Mouse (Mus musculus) right cerebral cortex, adult 18-20 months (tissue): ENCODE results near the gene Slc41a3.
"Not testable (repeated sequence)": the region's sequence is repeated elsewhere in the genome, so short reads cannot be mapped to it uniquely, and the experiment has no call there.

Experiments used
- DNase-seq: peaks from one replicate; pipeline ENCODE4 v3.0.0; 2022; ENCODE audit warnings: mixed read lengths

Slc41a3 gene

GRCm38 (mm10) chr6:90625207-90625994 lies 20.9 kb downstream of the Slc41a3 start:
- DNase-seq, result no peak

DNA sequence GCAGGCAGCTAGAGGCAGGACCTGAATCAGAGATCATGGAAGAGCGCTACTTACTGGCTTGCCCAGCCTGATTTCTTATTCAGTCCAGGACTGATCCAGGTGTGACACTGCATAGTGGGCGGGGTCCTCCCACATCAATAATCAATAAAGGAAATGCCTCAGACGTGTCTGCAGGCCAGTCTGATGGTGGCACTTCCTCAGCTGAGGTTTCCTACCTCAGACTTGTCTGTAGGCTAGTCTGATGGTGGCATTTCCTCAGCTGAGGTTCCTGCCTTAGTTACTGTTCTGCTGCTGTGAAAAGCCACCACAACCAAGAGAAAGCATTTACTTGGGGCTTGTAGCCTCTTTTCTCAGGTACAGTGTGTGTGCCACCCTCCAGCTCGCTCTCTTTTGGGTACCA lies 23.0 kb downstream of the Slc41a3 start:
- no peak for DNase-seq

- DNase-seq, result no peak
Measured at GRCm38 (mm10) chr6:90629506-90629905, 25.0 kb downstream of the Slc41a3 start.

- DNase-seq, result no peak
Measured at GRCm38 (mm10) chr6:90630427-90630826, 25.9 kb downstream of the Slc41a3 start.

- DNase-seq, result not testable (repeated sequence)
Measured at GRCm38 (mm10) chr6:90632526-90632925, 28.0 kb downstream of the Slc41a3 start.

GRCm38 (mm10) chr6:90635081-90635480 lies 30.6 kb downstream of the Slc41a3 start:
- DNase-seq, result no peak

DNA sequence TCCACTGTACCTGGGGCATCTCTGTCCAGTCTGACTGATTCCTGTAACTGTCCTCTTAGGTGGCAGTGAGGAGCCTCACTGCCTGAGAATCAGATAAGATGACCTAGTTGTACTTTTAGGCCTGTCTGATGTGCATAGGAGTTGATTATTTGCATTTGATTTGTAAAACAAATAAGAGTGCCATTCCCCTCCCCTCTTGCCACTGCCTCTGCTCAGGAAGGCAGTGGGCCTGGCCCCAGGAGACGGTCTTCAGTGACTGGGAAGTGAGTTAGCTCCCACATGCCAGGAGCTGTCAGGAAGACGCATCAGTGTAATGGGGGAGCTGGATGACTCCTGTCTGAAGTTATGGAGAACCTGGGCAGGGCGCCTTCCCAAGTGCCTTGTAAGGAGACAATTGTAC lies 31.1 kb downstream of the Slc41a3 start:
- DNase-seq, result no peak

- no peak for DNase-seq
Measured at GRCm38 (mm10) chr6:90643057-90643456, 38.5 kb downstream of the Slc41a3 start.

GRCm38 (mm10) chr6:90644965-90645364 lies 40.4 kb downstream of the Slc41a3 start:
- DNase-seq, result no peak

DNA sequence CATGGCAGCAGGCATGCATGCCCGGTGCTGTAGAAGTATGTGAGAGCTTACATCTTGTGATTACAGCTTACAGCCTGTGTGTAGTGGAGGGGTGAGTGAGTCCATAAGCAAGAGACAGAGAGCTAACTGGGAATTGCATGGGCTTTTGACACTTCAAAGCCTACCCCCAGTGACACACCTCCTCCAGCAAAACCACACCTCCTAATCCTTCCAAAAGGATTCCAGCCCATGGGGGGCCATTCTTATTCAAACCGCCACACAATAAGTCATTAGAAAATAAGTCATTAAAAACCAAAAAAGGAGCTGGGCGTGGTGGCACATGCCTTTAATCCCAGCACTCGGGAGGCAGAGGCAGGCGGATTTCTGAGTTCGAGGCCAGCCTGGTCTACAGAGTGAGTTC lies 43.9 kb downstream of the Slc41a3 start:
- no peak for DNase-seq

DNA sequence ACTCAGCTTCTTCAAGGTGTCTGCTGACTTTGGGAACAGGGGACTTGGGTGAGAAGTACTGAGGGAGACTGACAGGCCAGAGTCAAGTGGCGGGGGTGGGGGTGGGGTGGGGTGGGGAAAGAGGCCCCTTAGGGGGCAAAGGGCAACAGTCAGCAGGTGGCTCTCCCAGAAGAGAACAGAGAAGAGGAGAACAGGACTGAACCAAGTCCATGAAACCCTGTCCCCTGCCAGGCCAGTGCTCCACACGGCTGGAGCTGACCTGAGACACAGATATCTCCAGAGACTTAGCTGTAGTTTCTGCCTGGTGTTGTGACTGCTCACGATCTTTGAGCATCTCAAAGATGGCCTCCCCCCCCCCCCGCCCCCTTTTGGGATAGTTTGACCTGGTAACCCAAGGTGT lies 44.8 kb downstream of the Slc41a3 start:
- no peak for DNase-seq

- DNase-seq, result no peak
Measured at GRCm38 (mm10) chr6:90650634-90651033, 46.1 kb downstream of the Slc41a3 start.

GRCm38 (mm10) chr6:90653736-90654135 lies 49.2 kb downstream of the Slc41a3 start:
- peak; percentile 29 for DNase-seq

DNA sequence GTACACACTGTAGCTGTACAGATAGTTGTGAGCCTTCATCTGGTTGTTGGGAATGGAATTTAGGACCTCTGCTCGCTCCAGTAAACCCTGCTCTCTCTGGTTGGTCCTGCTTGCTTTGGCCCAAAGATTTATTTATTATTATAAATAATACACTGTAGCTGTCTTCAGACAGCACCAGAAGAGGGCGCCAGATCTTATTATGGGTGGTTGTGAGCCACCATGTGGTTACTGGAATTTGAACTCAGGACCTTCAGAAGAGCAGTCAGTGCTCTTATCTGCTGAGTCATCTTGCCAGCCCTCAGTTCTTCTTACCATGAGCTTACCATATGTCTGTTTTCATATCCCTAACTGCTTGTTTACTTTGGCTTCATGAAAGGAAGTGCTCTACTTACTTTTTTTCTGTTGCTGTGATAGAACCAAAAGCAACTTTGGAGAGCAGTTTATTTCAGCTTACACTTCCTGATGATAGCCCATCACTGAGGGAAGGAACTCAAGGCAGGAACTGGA lies 51.9 kb downstream of the Slc41a3 start:
- not testable (repeated sequence) for DNase-seq

GRCm38 (mm10) chr6:90659913-90660312 lies 55.4 kb downstream of the Slc41a3 start:
- DNase-seq, result no peak

DNA sequence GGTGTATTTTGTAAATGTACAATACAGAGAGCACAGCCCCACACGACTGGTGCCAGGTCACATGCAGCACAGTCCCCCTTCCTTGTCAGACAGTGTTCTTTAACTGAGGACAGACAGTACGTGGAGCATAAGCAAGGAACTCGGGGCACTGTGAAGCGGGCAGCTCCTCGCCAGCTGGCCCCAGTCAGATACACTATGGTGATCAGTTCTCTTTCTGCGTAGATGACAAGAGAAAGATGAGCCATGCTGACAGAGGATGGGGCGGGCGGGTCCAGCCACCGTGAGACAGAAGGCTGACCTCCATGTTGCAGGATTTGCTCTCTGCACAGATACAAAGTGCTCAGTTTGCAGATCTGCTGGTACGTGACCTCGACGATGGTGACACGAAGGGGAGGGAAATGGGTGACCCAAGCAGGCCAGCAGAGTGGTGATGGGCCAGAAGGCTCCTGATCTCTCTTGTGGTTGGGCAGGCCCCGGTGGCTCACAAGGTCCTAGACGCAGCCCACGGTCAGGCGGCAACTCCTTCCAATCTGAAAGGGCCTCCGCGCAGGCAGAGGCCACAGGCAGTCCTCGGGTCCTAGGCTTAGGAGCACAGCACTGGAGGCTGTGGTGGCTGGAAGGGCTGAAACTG lies 56.0 kb downstream of the Slc41a3 start:
- no peak for DNase-seq

- DNase-seq, result no peak
Measured at GRCm38 (mm10) chr6:90661029-90661399, 56.5 kb downstream of the Slc41a3 start.

DNA sequence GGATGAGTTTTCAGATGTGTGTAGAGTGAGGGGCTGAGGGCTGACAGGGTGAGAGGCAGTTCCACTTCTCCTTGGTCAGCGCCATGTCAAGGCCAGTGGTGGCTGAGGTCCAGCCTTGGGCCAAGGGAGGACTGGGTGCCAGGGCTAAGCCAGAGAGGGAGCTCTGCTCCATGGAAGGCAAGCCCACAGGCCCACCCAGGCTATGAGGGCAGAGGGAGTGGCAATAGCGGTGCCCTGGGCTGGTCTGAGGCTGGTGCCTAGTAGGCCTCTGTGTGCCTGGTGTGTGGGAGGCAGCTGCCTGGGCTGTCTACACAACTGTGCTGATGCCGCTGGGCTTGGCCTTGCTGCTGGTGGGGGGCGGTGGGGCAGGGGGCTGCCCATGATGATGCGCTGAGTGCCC lies 57.6 kb downstream of the Slc41a3 start:
- no peak for DNase-seq

DNA sequence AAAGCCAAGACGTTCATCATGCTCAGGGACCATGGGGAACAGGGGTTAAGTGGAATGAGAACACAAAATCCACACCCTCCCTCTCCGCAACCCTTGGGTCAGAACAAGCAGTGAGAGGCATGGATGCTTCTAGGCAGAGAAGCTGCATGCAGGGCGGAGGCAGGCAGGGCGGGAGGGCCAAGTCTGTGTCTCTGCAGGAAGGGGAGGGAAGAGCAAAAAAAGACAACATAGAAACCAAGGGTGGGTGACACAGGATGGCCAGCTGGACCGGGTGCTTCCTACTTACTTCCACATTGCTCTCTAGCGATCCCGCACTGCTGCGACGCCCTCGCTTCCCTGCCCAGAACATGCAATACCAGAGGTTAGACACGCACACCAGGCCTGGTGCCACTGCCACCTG lies 59.2 kb downstream of the Slc41a3 start:
- DNase-seq, result no peak

DNA sequence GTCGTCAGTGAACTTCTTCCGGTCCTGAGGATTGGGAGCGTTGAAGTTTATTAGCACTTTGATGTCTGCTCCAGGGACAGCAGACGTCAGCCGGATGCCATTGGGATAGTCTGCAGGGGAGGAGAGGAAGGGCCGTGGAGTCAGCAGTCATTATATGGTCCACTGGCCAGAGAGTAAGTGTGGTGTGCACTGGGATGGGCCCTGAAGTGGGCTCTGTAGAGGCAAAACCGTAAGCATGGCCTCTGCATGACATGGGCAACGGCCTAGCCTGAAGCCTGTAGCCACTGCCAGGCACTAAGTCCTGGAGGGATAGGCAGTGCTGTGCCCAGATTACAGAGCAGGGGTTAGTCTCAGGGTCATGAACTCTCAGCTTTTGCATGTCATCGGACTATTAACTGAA lies 64.2 kb downstream of the Slc41a3 start:
- DNase-seq, result no peak

DNA sequence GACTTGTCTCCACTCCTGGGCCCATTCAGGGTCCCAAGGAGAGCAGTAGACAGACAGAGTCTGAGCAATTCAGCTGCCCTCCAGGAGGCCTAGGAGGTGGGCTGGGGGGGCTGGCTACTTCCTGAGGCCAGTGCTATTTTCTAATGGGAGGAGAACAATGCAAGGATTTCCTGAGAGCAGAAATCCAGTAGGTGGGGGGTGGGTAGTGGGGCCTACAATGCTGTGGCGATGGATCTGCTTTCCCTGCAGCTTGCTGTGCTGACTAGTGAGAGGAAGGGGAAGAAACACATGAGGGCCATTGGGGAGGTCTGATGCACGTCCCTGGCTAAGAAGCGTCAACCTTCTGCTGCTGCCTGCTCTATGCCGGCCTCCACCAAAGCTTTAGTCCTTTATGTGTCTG lies 74.2 kb downstream of the Slc41a3 start:
- no peak for DNase-seq

DNA sequence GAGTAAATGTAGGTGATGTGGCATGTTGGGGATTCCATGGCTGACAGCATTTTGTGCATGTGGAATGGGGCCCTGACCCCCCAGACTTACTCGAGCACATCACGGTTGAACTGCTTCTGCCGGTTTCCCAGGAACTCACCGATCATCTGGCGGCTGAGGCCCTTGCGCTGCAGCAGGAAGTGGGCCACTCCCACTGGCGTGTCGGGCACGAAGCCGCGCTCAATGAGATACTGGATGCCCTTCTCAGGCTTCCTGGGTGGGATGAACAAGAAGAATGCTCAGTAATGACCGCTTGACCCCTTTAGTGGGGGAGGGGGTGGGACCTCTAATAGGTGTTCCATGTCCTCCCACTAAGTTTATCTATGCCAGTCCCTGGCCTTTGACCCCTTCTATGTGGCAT lies 75.9 kb downstream of the Slc41a3 start:
- DNase-seq, result no peak

DNA sequence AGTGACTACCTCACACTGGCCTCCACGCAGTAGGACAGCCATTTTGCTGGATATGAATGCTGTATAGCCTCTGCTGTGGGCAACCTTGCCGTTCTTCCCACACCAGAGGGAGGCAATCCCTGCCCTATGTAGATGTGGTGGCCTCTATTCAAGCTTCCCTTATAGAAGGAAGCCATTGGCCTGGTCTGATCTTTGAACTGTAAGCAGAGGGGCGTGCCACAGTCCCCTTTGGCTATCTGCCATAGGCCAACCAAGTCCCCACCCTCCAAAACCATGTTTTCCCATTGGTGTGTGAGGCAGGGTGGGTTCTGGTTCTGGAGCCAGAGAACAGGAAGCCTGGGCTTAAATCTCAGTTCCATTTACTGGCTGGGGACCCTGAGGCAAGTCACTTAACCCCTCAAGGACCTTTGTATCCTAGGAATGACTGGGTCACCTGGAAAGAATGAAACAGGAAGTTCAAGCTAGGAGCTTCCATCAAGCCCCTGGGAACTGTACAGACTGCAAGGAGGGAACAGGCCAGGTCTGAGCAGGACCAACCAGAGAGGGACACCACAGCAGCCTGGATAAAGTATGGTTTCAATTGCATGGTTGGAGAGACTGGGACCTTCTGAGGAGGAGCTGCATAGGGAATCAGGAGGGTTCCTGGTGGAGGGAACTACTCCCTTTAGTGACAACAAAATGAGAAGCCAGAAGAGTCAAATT lies 79.5 kb downstream of the Slc41a3 start:
- DNase-seq, result no peak

- DNase-seq, result no peak
Measured at GRCm38 (mm10) chr6:90686812-90687211, 82.3 kb downstream of the Slc41a3 start.
